Mouse (Mus musculus): ENCODE measurements around the gene Actg1.

DNA sequence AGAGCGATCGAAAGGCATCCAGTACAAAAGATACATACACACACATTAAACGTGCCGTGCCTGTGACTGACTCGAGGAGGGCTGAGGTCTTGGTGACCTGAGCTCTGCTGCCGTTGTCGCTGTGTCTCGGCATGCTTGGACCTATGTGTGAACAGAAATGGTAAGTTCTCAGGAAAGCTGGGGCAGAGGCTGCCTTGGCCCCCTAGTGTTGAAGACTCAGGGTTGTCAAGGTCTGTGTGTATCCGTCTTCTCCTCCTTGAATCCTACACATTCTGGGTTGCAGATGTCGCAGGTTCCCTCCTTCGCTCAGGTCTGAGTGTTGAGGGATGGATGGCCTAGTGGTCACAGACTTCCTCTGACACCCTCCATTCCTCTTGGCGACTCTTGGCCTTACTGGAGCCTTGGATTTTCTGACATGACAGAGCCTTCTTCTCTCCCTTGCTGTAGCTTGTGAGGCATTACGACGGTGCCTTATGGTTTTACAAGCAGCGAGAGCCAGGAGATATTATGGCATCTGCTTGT, 8.0 kb upstream of the Actg1 start:
- no peak for TF ChIP-seq POLR2A (IDR thresholded peaks at IDR 0.05; ENCODE audit: insufficient read depth, low read depth, low read length)
- no peak for TF ChIP-seq CTCF (IDR thresholded peaks at IDR 0.05; ENCODE audit: insufficient read depth, low read depth, low read length)
